In genomic region chr4:127235742-127236487, GRCm38 (mm10) we compare ENCODE assay signal across 8 mouse cellular contexts. TPM values are rescaled to one million over a fixed set of nuclear protein-coding genes. Genes with fewer than 3 reads are reported as not detected.
DNase-seq lines count a peak whose midpoint lies in the region; ATAC-seq and TF ChIP-seq lines count a peak whose summit lies in the region.

No protein-coding gene starts in this region.

- H3K9ac ChIP-seq in embryonic facial prominence, embryonic 13.5 days, result peak overlapping the region; percentile 76
- peak overlapping the region; percentile 62; the same call in 1 of the 2 replicates for H3K9ac ChIP-seq in heart, embryonic 11.5 days (ENCODE audit: low read depth, low read length)
- peak overlapping the region; percentile 60 for H3K9ac ChIP-seq in kidney, embryonic 15.5 days
- no peak overlapping the region for H3K9ac ChIP-seq in liver, embryonic 15.5 days
- H3K9ac ChIP-seq in neural tube, embryonic 11.5 days (ENCODE audit: low read length), result peak overlapping the region; percentile 82
- peak overlapping the region; percentile 55 for H3K9ac ChIP-seq in stomach, postnatal 0 days (ENCODE audit: low read length)

- peak overlapping the region; percentile 45 for H3K4me3 ChIP-seq in bone marrow, adult 2 months (replicated peaks; ENCODE audit: control insufficient read depth, low read depth, low read length)
- H3K4me3 ChIP-seq in embryonic facial prominence, embryonic 13.5 days, result peak overlapping the region; percentile 58
- H3K4me3 ChIP-seq in heart, embryonic 11.5 days (ENCODE audit: low read depth, low read length), result peak overlapping the region; percentile 47
- peak overlapping the region; percentile 59 for H3K4me3 ChIP-seq in kidney, embryonic 15.5 days (replicated peaks)
- H3K4me3 ChIP-seq in liver, embryonic 15.5 days (replicated peaks), result peak overlapping the region; percentile 51
- peak overlapping the region; percentile 54 for H3K4me3 ChIP-seq in neural tube, embryonic 11.5 days (ENCODE audit: low read depth, low read length)
- H3K4me3 ChIP-seq in stomach, postnatal 0 days (ENCODE audit: low read depth, low read length), result peak overlapping the region; percentile 43

- no peaks in the 10 kb centered on the region; the same call in 1 of the 2 replicates for H3K4me1 ChIP-seq in bone marrow, adult 2 months (ENCODE audit: control insufficient read depth, insufficient read depth, low read length)
- H3K4me1 ChIP-seq in embryonic facial prominence, embryonic 13.5 days, result peaks cover 7% of the 10 kb centered on the region
- H3K4me1 ChIP-seq in heart, embryonic 11.5 days (ENCODE audit: control insufficient read depth, insufficient read depth, low read length), result 0 out of 2 replicates have a peak, but pooled peaks cover 3% of the 10 kb centered on the region
- peaks cover 12% of the 10 kb centered on the region for H3K4me1 ChIP-seq in kidney, embryonic 15.5 days
- H3K4me1 ChIP-seq in liver, embryonic 15.5 days (replicated peaks), result peaks cover 10% of the 10 kb centered on the region
- H3K4me1 ChIP-seq in neural tube, embryonic 11.5 days (ENCODE audit: control insufficient read depth, insufficient read depth, low read length), result peaks cover 14% of the 10 kb centered on the region
- H3K4me1 ChIP-seq in stomach, postnatal 0 days (replicated peaks; ENCODE audit: control insufficient read depth, insufficient read depth), result 0 out of 2 replicates have a peak, but pooled peaks cover 2% of the 10 kb centered on the region

- H3K27ac ChIP-seq in bone marrow, adult 2 months (ENCODE audit: control insufficient read depth, insufficient read depth, low read depth, low read length, poor library complexity), result no peak overlapping the region; the same call in 1 of the 2 replicates
- no peak overlapping the region for H3K27ac ChIP-seq in embryonic facial prominence, embryonic 13.5 days
- H3K27ac ChIP-seq in heart, embryonic 11.5 days (ENCODE audit: low read depth, low read length), result no peak overlapping the region
- H3K27ac ChIP-seq in kidney, embryonic 15.5 days, result no peak overlapping the region
- H3K27ac ChIP-seq in liver, embryonic 15.5 days (replicated peaks), result no peak overlapping the region
- H3K27ac ChIP-seq in neural tube, embryonic 11.5 days (ENCODE audit: low read depth, low read length), result peak overlapping the region; percentile 68; the same call in 1 of the 2 replicates
- no peak overlapping the region for H3K27ac ChIP-seq in stomach, postnatal 0 days (replicated peaks)

- under 1% methylated on average over 67 of the region's 67 CpGs for WGBS in bone marrow, adult 2 months
- under 1% methylated on average over 67 of the region's 67 CpGs for WGBS in embryonic facial prominence, embryonic 13.5 days
- WGBS in heart, embryonic 11.5 days (ENCODE audit: insufficient replicate concordance), result 1% methylated on average over 63 of the region's 67 CpGs
- whole genome bisulfite sequencing in kidney, embryonic 15.5 days, result under 1% methylated on average over 63 of the region's 67 CpGs
- under 1% methylated on average over 67 of the region's 67 CpGs for WGBS in liver, embryonic 15.5 days (ENCODE audit: insufficient replicate concordance)
- WGBS in neural tube, embryonic 11.5 days, result under 1% methylated on average over 58 of the region's 67 CpGs
- under 1% methylated on average over 56 of the region's 67 CpGs for WGBS in stomach, postnatal 0 days

- peaks cover 25% of the 10 kb centered on the region for H3K27me3 ChIP-seq in embryonic facial prominence, embryonic 13.5 days
- H3K27me3 ChIP-seq in heart, embryonic 11.5 days (ENCODE audit: control insufficient read depth, insufficient read depth, low read length), result peaks cover 53% of the 10 kb centered on the region
- peaks cover 55% of the 10 kb centered on the region for H3K27me3 ChIP-seq in kidney, embryonic 15.5 days
- peaks cover 48% of the 10 kb centered on the region for H3K27me3 ChIP-seq in liver, embryonic 15.5 days
- no peaks in the 10 kb centered on the region for H3K27me3 ChIP-seq in neural tube, embryonic 11.5 days (ENCODE audit: control insufficient read depth, insufficient read depth, low read length)
- H3K27me3 ChIP-seq in stomach, postnatal 0 days (ENCODE audit: control insufficient read depth, insufficient read depth, low read length), result no peaks in the 10 kb centered on the region; the same call in 1 of the 2 replicates

- peak; percentile 75 for TF ChIP-seq CTCF in bone marrow, adult 2 months (IDR thresholded peaks at IDR 0.05; ENCODE audit: control insufficient read depth, insufficient read depth, low read length)
- peak; percentile 72 for TF ChIP-seq CTCF in stomach, postnatal 0 days (IDR thresholded peaks at IDR 0.05; ENCODE audit: low read depth)

- H3K36me3 ChIP-seq in embryonic facial prominence, embryonic 13.5 days, result no peaks in the 10 kb centered on the region
- no peaks in the 10 kb centered on the region for H3K36me3 ChIP-seq in heart, embryonic 11.5 days (ENCODE audit: control insufficient read depth, insufficient read depth, low read length)
- H3K36me3 ChIP-seq in kidney, embryonic 15.5 days, result no peaks in the 10 kb centered on the region
- no peaks in the 10 kb centered on the region for H3K36me3 ChIP-seq in liver, embryonic 15.5 days (replicated peaks)
- no peaks in the 10 kb centered on the region for H3K36me3 ChIP-seq in neural tube, embryonic 11.5 days (ENCODE audit: control insufficient read depth, insufficient read depth, low read length)
- H3K36me3 ChIP-seq in stomach, postnatal 0 days (ENCODE audit: control insufficient read depth, insufficient read depth, low read length), result no peaks in the 10 kb centered on the region

- TF ChIP-seq POLR2A in bone marrow, adult 2 months (IDR thresholded peaks at IDR 0.05; ENCODE audit: borderline replicate concordance, control insufficient read depth, low read depth, low read length), result peak; percentile 35; the same call in 1 of the 2 replicates

- peak overlapping the region; percentile 99 for H3K4me2 ChIP-seq in embryonic facial prominence, embryonic 13.5 days
- H3K4me2 ChIP-seq in heart, embryonic 11.5 days, result peak overlapping the region; percentile 91
- H3K4me2 ChIP-seq in kidney, embryonic 15.5 days, result peak overlapping the region; percentile 99
- peak overlapping the region; percentile 80 for H3K4me2 ChIP-seq in liver, embryonic 15.5 days
- H3K4me2 ChIP-seq in neural tube, embryonic 11.5 days (ENCODE audit: low read depth), result peak overlapping the region; percentile 92
- H3K4me2 ChIP-seq in stomach, postnatal 0 days (replicated peaks; ENCODE audit: low read depth), result peak overlapping the region; percentile 96

- DNase-seq in CD4-positive helper T cell, adult 2 months (ENCODE audit: low read depth, low spot score), result peak; percentile 87
- peak; percentile 91 for DNase-seq in neural tube, embryonic 11.5 days (ENCODE audit: low spot score)
- DNase-seq in stomach, postnatal 0 days (ENCODE audit: low spot score), result peak; percentile 84

- no peaks in the 10 kb centered on the region for H3K9me3 ChIP-seq in embryonic facial prominence, embryonic 13.5 days
- no peaks in the 10 kb centered on the region for H3K9me3 ChIP-seq in heart, embryonic 11.5 days (replicated peaks; ENCODE audit: control insufficient read depth, low read length)
- H3K9me3 ChIP-seq in kidney, embryonic 15.5 days (replicated peaks), result no peaks in the 10 kb centered on the region
- no peaks in the 10 kb centered on the region for H3K9me3 ChIP-seq in liver, embryonic 15.5 days (replicated peaks)
- H3K9me3 ChIP-seq in neural tube, embryonic 11.5 days (ENCODE audit: control insufficient read depth, low read length), result no peaks in the 10 kb centered on the region
- no peaks in the 10 kb centered on the region for H3K9me3 ChIP-seq in stomach, postnatal 0 days (ENCODE audit: control insufficient read depth, low read length)

- ATAC-seq in embryonic facial prominence, embryonic 13.5 days (ENCODE audit: insufficient number of reproducible peaks, insufficient read depth, low FRiP score, low TSS enrichment, low read depth), result no peak
- ATAC-seq in heart, embryonic 11.5 days (replicated peaks; ENCODE audit: insufficient number of reproducible peaks, low FRiP score, low TSS enrichment), result no peak
- ATAC-seq in kidney, embryonic 15.5 days (replicated peaks; ENCODE audit: low FRiP score), result peak; percentile 82
- peak; percentile 57 for ATAC-seq in liver, embryonic 15.5 days (ENCODE audit: insufficient read depth)
- peak; percentile 78 for ATAC-seq in neural tube, embryonic 11.5 days (ENCODE audit: insufficient read depth, low FRiP score, low TSS enrichment)
- ATAC-seq in stomach, postnatal 0 days (ENCODE audit: low FRiP score, low TSS enrichment), result peak; percentile 75

- TF ChIP-seq EP300 in stomach, postnatal 0 days (optimal IDR thresholded peaks at IDR 0.05), result no peak

RNA-seq across cellular contexts. Expression of gene Smim12, which starts 7.7 kb away (rescaled TPM):
- 9.3 and 20.5 TPM in 2 replicates for polyA plus RNA-seq in bone marrow, adult 2 months (2011; ENCODE audit: insufficient read depth, insufficient read length, low replicate concordance, missing spikeins)
- polyA plus RNA-seq in embryonic facial prominence, embryonic 13.5 days (2015; fragmentation: Nextera tagmentation; extraction: Ambion mirVana), result 42.2 and 53.0 TPM in 2 replicates
- 62.2 and 67.7 TPM in 2 replicates for polyA plus RNA-seq in heart, embryonic 11.5 days (2014; fragmentation: Nextera tagmentation; extraction: Ambion mirVana)
- polyA plus RNA-seq in kidney, embryonic 15.5 days (2015; fragmentation: Nextera tagmentation; extraction: Ambion mirVana), result 65.6 and 66.3 TPM in 2 replicates
- 26.2 and 27.1 TPM in 2 replicates for polyA plus RNA-seq in liver, embryonic 15.5 days (2015; fragmentation: Nextera tagmentation; extraction: Ambion mirVana)
- polyA plus RNA-seq in neural tube, embryonic 11.5 days (2014; fragmentation: Nextera tagmentation; extraction: Ambion mirVana), result 57.0 and 58.6 TPM in 2 replicates
- polyA plus RNA-seq in stomach, postnatal 0 days (2015; fragmentation: Nextera tagmentation; extraction: Ambion mirVana), result 37.7 and 41.1 TPM in 2 replicates

Comparison
In these comparisons a context has a peak if more than half of its experiments do, and no peak if none do; other contexts are left out.
1. ATAC-seq: peak in kidney, embryonic 15.5 days (single experiment), liver, embryonic 15.5 days (single experiment), neural tube, embryonic 11.5 days (single experiment) and stomach, postnatal 0 days (single experiment); none in embryonic facial prominence, embryonic 13.5 days (single experiment) and heart, embryonic 11.5 days (single experiment).
2. Peak in every context shown above with its lines, with median percentiles within 50 percentile points of each other: DNase-seq, H3K4me3 ChIP-seq and H3K4me2 ChIP-seq.